Mouse (Mus musculus) fibroblast of lung, adult 2 months (primary cell): ENCODE results near the gene Pxylp1.

ENCODE experiments used
- DNase-seq: peaks from one replicate; pipeline ENCODE4 v3.0.0-alpha.2; 2011; ENCODE audit warnings: low read depth

Gene Pxylp1

GRCm38 (mm10) chr9:96859027-96859426 lies 33.4 kb downstream of the Pxylp1 start:
- DNase-seq = no peak

GRCm38 (mm10) chr9:96857838-96858237 lies 34.6 kb downstream of the Pxylp1 start:
- no peak for DNase-seq

- no peak for DNase-seq
These were observed 38.9 kb downstream of the Pxylp1 start for GRCm38 (mm10) chr9:96853300-96854186.

- DNase-seq = no peak
These were observed 40.8 kb downstream of the Pxylp1 start for GRCm38 (mm10) chr9:96851634-96852033.

- no peak for DNase-seq
These were observed 41.4 kb downstream of the Pxylp1 start for GRCm38 (mm10) chr9:96851036-96851435.

- DNase-seq = no peak
These were observed 43.5 kb downstream of the Pxylp1 start for GRCm38 (mm10) chr9:96849012-96849411.

- DNase-seq = peak; percentile 92
These were observed 46.1 kb downstream of the Pxylp1 start for GRCm38 (mm10) chr9:96846361-96846760.

- DNase-seq = peak; percentile 91
These were observed 47.7 kb downstream of the Pxylp1 start for GRCm38 (mm10) chr9:96844798-96845209.

- DNase-seq = no peak
These were observed 53.1 kb downstream of the Pxylp1 start for GRCm38 (mm10) chr9:96839376-96839775.

- DNase-seq = peak; percentile 22
These were observed 53.6 kb downstream of the Pxylp1 start for GRCm38 (mm10) chr9:96838864-96839263.

GRCm38 (mm10) chr9:96837781-96838420 lies 54.6 kb downstream of the Pxylp1 start:
- no peak for DNase-seq

GRCm38 (mm10) chr9:96836984-96837383 lies 55.5 kb downstream of the Pxylp1 start:
- no peak for DNase-seq

GRCm38 (mm10) chr9:96835374-96835921 lies 57.0 kb downstream of the Pxylp1 start:
- no peak for DNase-seq

GRCm38 (mm10) chr9:96833606-96834005 lies 58.9 kb downstream of the Pxylp1 start:
- no peak for DNase-seq

- DNase-seq = no peak
These were observed 60.0 kb downstream of the Pxylp1 start for GRCm38 (mm10) chr9:96832516-96832915.

- no peak for DNase-seq
These were observed 61.6 kb downstream of the Pxylp1 start for GRCm38 (mm10) chr9:96830856-96831359.

- no peak for DNase-seq
These were observed 62.8 kb downstream of the Pxylp1 start for GRCm38 (mm10) chr9:96829682-96830081.

- DNase-seq = no peak
These were observed 64.4 kb downstream of the Pxylp1 start for GRCm38 (mm10) chr9:96828071-96828470.

- DNase-seq = no peak
These were observed 65.3 kb downstream of the Pxylp1 start for GRCm38 (mm10) chr9:96827002-96827785.

- no peak for DNase-seq
These were observed 67.6 kb downstream of the Pxylp1 start for GRCm38 (mm10) chr9:96824857-96825256.

- DNase-seq = no peak
These were observed 68.4 kb downstream of the Pxylp1 start for GRCm38 (mm10) chr9:96824026-96824425.

- DNase-seq = no peak
These were observed 68.9 kb downstream of the Pxylp1 start for GRCm38 (mm10) chr9:96823541-96823940.
